Mouse (Mus musculus) brain, embryonic 14.5 days (tissue): ENCODE measurements around the gene Nucks1.

ENCODE experiments used
- CTCF ChIP-seq: fragments of 200-500 bp; IDR thresholded peaks from 2 replicates; pipeline ENCODE4 v1.5.1; 2012; ENCODE audit warnings: inconsistent platforms, mild to moderate bottlenecking, moderate library complexity, borderline replicate concordance; ENCODE audit not compliant: insufficient read depth, insufficient read length; ENCODE audit errors: extremely low read depth
- POLR2A ChIP-seq: fragments of 200-500 bp; IDR thresholded peaks from 2 replicates; pipeline ENCODE4 v1.6.1; 2012; ENCODE audit warnings: mild to moderate bottlenecking, inconsistent platforms, borderline replicate concordance; ENCODE audit not compliant: poor library complexity, insufficient read depth, insufficient read length, severe bottlenecking; ENCODE audit errors: extremely low read depth

DNA sequence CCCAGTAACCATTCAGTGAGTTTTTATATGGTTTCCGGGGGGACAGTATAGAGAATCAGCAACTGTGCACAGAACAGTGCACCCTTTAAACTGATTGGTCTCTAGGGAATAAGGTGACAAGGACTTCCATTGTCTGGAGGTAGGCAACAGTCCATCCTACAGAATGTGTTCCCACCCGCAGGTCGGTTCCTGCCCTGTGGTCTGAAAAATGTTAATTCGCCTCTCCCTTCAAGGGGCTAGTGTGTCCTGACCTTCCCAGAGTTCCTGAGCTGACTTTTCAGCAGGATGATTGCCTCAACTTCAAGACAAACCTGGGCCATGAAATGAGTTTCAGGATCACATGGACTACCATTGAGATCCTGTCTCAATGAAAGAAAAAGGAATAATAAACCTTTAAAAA, 18.9 kb upstream of the Nucks1 start:
- TF ChIP-seq CTCF (no peak), POLR2A (no peak)
